Mouse (Mus musculus) megakaryocyte, embryonic 14.5 days (primary cell): ENCODE data around the gene Slc4a1. TPM values are rescaled to one million over a fixed set of nuclear protein-coding genes. Genes with fewer than 3 reads are reported as not detected.

Experiments
- H3K27me3 ChIP-seq: replicated peaks from 2 replicates; pipeline ENCODE3; 2012; ENCODE audit warnings: inconsistent platforms
- H3K36me3 ChIP-seq: replicated peaks from 2 replicates; pipeline ENCODE3; 2012; ENCODE audit warnings: low read length, inconsistent platforms, mixed read lengths
- H3K4me1 ChIP-seq: 2 replicates; pipeline ENCODE4 v1.6.1; 2012; ENCODE audit warnings: inconsistent platforms
- H3K4me3 ChIP-seq: replicated peaks from 2 replicates; pipeline ENCODE3; 2012; ENCODE audit warnings: moderate library complexity, mild to moderate bottlenecking, inconsistent platforms
- H3K9me3 ChIP-seq: 2 replicates; pipeline ENCODE4 v1.6.1; 2012; ENCODE audit warnings: inconsistent platforms
- FLI1 ChIP-seq: IDR thresholded peaks from 2 replicates; pipeline ENCODE4 v1.6.1; 2012; ENCODE audit warnings: low read length, inconsistent platforms, mixed read lengths
- GATA1 ChIP-seq: IDR thresholded peaks from 3 replicates; pipeline ENCODE4 v1.6.1; 2012; ENCODE audit warnings: mixed read lengths, low read length, inconsistent platforms, borderline replicate concordance
- polyA plus RNA-seq: library from polyadenylated mRNA; stranded (reverse); fragments of >175 nt; gene quantifications from 2 replicates; pipeline ENCODE4 v1.2.3, GENCODE M21; 2012; ENCODE audit warnings: low replicate concordance; ENCODE audit not compliant: insufficient read depth

The Slc4a1 gene
- polyA plus RNA-seq, 1 experiment, result 0.13 TPM

DNA sequence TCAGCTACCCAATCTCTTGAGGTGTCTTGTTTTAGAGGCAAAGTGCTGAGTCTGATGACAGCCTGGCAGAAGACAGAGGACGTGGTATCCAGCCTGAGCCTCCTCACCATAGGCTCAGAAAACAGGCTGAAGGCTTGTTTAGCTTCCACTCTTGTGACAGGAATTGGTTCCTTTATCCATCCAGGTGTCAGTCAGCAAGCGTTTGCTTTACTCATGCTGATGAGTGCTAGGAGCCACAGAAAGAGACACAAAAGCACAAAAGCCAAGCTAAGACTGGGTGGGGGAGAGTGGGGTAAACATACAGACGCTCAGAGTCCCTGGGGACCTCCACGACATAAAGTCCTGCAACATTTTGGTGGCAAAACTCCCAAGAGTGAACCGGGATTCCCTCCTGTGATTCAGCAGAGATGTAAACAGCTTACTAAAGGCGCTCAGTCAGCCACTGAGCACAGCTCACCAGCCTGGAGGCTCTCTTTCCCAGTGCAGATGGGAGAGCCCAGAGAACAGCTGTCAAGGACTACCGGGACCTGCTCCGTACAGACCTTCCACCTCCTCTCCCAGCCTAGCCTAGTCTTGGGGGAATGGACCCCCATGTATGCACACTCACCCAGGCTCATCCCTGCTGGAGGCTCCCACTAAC is 10.3 kb upstream of the Slc4a1 start:
- TF ChIP-seq GATA1 (no peak), FLI1 (no peak)
- Histone ChIP-seq H3K4me1 (peaks cover 19% of the 10 kb centered on the region), H3K36me3 (no peaks in the 10 kb centered on the region), H3K9me3 (peaks cover 26% of the 10 kb centered on the region), H3K4me3 (no peak overlapping the region), H3K27me3 (peaks cover 67% of the 10 kb centered on the region)

DNA sequence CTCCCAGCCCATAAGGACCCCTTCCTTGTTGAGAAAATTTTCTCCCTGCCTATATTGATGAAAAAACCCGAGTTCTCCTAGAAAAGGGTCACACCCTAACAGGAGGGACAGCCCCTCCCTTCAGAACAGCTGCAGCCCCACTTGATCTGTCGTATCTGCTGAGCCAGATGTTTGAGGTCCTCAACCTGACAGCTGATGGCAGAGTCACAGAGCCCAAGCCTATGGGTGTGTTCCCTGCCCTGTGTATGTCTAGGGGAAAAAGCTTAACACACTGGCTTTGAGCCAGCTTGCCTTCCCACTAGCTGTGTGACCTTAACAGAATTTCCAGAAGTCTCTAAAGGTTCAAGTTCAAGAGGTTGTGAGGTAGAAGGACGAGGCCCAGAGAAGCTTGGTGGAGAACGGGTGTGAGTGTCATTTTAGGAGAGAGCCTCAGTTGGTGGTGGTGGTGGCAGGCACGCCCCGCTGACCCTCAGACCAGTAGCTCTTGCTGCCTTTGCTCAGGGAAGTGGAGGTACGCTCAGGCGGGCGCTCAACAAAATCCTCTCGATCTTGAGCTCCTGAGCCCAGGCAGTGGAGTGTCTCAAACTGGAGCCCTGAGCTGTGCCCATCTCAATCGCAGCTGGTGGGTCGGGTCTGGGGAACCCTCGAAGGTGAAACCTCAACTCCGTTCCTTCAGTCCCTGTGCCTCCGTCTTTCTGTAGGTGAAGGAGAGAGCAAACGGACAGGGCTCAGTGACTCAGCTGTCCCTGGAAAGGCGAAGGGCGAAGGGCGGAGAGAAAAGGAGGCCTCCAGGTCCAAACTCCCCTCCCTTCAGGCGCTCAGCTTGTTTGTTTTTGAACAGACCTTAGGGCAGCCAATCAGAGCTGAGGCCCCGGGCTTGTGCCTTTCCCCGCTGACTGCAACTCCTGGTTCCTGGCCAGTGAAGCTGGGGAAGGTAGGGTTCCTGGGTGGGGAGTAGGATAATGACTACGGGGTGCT is 9.5 kb upstream of the Slc4a1 start:
- Histone ChIP-seq H3K27me3 (peaks cover 72% of the 10 kb centered on the region), H3K9me3 (peaks cover 26% of the 10 kb centered on the region), H3K4me3 (peak overlapping the region; percentile 51), H3K36me3 (no peaks in the 10 kb centered on the region), H3K4me1 (peaks cover 19% of the 10 kb centered on the region)
- TF ChIP-seq GATA1 (no peak), FLI1 (no peak)

DNA sequence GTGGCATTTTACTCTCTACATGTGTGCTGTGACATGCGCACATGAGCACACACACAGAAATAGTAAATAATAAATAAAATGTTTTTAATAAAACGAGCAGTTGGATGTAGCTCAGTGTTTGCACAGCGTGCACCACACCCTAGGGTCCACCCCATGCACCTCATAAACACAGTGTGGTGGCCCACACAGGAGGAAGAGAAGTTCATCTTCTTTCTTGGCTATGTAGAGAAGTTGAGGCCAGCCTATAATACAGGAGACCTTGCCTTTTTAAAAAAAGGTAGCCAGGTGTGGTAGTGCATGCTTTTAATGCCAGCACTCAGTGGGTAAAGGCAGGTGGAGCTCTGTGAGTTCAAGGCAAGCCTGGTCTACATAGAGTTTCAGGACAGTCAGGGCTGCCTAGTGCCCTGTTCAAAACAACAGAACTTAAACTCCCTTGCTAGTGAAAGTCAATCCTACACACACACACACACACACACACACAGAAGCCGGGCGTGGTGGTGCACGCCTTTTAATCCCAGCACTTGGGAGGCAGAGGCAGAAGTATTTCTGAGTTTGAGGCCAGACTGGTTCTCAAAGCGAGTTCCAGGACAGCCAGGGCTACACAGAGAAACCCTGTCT is 8.2 kb upstream of the Slc4a1 start:
- Histone ChIP-seq H3K4me3 (no peak overlapping the region), H3K27me3 (peaks cover 82% of the 10 kb centered on the region), H3K9me3 (peaks cover 19% of the 10 kb centered on the region), H3K36me3 (no peaks in the 10 kb centered on the region), H3K4me1 (peaks cover 19% of the 10 kb centered on the region)
- no peak for TF ChIP-seq FLI1
- no peak for TF ChIP-seq GATA1

DNA sequence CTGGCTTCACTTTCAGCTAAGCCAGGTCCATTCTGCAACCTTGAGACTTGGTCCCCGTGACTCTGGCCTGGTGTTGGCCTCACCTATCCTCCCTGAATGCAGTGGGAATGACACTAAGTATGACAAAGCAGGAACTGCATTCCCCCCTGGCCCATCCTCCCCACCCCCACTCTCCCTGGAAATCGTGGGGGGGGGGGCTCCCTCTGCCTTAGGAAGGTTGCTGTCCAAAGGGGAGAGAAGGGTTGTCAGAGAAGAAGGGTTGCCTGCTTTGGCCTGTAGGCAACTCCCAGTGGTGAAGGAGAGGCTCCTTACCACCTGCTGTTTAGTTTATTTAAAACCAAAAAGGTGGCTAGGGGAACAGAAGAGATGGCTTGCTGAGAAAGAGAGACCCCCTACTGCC is 7.6 kb upstream of the Slc4a1 start:
- Histone ChIP-seq H3K4me1 (peaks cover 19% of the 10 kb centered on the region), H3K27me3 (peaks cover 84% of the 10 kb centered on the region), H3K36me3 (no peaks in the 10 kb centered on the region), H3K9me3 (peaks cover 13% of the 10 kb centered on the region), H3K4me3 (no peak overlapping the region)
- TF ChIP-seq FLI1 (no peak), GATA1 (no peak)

DNA sequence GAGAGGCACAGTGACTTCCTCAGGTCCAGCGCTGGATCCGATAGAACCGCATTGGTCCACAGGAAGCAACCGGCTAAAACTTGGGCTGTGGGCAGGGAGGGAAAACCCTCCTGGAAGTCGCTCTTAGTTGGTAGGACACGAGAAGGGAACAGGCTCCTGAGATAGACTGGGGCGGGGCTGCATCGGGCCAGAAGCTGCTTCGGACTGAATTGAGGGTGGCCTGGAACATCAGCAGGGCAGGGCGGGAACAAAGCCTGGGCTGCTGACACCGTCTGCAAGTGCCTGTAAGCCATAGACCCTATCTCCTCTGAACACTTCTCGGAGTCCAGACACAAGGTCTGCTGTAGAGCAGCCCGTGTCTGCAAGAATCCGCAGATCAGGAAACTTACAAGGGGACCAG is 6.9 kb upstream of the Slc4a1 start:
- H3K9me3 ChIP-seq, result peaks cover 9% of the 10 kb centered on the region
- H3K4me1 ChIP-seq, result peaks cover 24% of the 10 kb centered on the region
- TF ChIP-seq FLI1 (no peak), GATA1 (no peak)
- no peaks in the 10 kb centered on the region for H3K36me3 ChIP-seq
- H3K4me3 ChIP-seq, result no peak overlapping the region
- peaks cover 89% of the 10 kb centered on the region for H3K27me3 ChIP-seq

DNA sequence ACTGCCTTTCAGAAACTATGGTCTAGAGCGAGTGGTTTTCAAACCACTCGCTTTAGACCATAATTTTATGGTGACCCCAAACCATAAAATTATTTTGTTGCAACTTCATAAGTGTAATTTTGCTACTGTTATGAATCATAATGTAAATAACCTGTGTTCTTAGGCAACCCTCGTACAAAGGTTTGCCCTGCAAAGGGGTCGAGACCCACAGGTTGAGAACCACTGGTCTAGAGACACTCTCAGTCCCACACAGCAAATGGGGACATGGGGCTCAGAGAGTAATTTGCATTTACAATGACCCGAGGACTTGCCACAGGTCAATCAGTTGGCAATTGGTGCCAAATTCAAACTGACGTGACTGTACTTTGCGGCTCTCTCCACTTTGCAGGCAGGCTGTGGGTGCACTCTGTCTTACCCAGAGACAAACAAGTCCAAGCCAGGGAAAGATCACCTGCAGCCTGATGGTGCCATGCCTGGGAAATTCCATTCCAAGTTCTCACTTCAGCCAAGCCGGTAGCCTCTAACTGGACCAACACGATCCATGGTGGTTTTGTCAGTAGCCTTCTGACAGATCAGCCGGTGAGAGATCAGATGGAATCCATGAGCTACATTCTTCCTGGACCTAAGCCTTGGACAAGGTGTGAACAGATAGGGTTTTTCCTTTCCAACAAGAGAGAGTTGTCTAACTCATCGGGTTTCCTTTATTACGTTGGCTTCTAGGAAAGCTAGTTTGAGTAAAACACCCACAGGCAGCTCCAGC is 6.1 kb upstream of the Slc4a1 start:
- H3K4me3 ChIP-seq, result no peak overlapping the region
- H3K27me3 ChIP-seq, result peaks cover 87% of the 10 kb centered on the region
- peaks cover under 1% of the 10 kb centered on the region; the same call in 1 of the 2 replicates for H3K9me3 ChIP-seq
- peaks cover 24% of the 10 kb centered on the region for H3K4me1 ChIP-seq
- no peaks in the 10 kb centered on the region for H3K36me3 ChIP-seq
- TF ChIP-seq FLI1 (no peak), GATA1 (no peak)

DNA sequence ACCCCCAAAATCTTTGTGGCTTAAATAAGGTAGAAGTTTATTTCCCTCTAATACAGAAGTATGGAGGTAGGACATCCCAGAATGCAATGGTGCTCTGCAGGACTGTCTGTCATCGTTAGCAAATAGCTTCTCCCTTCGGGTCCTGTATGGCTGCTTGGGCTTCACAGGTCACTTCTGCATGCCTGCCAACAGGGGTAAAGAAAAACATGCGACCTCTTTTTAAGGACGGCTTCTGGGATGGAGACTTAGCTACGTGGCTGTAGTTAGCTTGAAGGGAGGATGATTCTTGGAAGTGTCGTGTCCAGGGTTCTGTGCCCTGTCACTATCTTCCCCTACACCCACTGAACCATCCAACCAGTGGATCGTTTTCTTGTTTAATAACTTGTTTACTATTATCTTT is 4.3 kb upstream of the Slc4a1 start:
- no peaks in the 10 kb centered on the region for H3K9me3 ChIP-seq
- no peak overlapping the region for H3K4me3 ChIP-seq
- H3K4me1 ChIP-seq, result peaks cover 9% of the 10 kb centered on the region; the same call in 1 of the 2 replicates
- no peak for TF ChIP-seq FLI1
- TF ChIP-seq GATA1, result no peak
- no peaks in the 10 kb centered on the region for H3K36me3 ChIP-seq
- H3K27me3 ChIP-seq, result peaks cover 84% of the 10 kb centered on the region

DNA sequence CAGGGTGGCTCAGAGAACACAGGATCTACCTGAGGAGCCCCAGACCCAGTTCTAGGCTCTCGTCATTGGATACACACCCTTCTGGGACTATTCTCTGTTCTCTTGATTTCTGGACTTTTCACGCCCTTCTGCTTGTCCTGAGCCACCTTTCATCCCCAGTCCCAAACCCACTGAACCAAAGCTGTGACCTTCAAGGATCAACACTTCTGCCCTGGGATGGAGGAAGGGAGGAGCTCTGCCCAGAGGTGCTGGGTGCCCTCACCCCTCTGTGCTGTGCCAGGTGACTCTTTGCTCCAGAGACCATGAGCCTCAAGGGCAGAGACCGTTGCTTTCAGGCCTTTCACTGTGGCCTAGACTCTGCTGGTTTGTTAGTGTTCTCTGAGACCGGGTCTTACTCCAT is 3.3 kb upstream of the Slc4a1 start:
- no peak overlapping the region for H3K4me3 ChIP-seq

DNA sequence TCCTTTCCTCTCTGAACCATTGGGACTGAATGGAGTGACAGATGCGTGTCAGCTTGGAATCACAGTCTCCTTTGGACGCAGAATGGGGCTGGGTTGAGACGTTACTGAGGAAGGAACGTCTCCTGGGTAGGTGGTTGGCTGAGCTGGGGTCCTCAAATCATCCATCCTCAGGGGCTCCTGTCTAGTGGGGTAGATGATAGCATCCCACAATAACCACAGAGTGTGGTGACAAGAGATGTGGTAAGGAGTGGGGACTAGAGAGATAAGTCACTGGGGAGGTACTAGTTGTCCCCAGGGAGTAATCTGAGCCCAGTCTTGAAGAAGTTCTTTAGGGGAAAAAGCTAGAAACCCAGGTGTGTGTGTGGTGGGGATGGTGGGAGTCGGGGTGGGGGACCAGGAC is 2.3 kb upstream of the Slc4a1 start:
- no peak for TF ChIP-seq FLI1
- no peak for TF ChIP-seq GATA1
- H3K9me3 ChIP-seq, result no peaks in the 10 kb centered on the region
- H3K4me1 ChIP-seq, result peaks cover 4% of the 10 kb centered on the region; the same call in 1 of the 2 replicates
- peaks cover 84% of the 10 kb centered on the region for H3K27me3 ChIP-seq
- H3K4me3 ChIP-seq, result no peak overlapping the region
- no peaks in the 10 kb centered on the region for H3K36me3 ChIP-seq

More for the DNA sequence above, 3.3 kb upstream of the Slc4a1 start:
- Histone ChIP-seq H3K4me1 (peaks cover 4% of the 10 kb centered on the region; the same call in 1 of the 2 replicates), H3K9me3 (no peaks in the 10 kb centered on the region), H3K36me3 (no peaks in the 10 kb centered on the region), H3K27me3 (peaks cover 85% of the 10 kb centered on the region)
- TF ChIP-seq FLI1, result no peak
- no peak for TF ChIP-seq GATA1
